12 mouse cellular contexts compared by ENCODE assay signal in genomic region chr2:6241446-6241845, GRCm38 (mm10). TPM values are rescaled to one million over a fixed set of nuclear protein-coding genes. Genes with fewer than 3 reads are reported as not detected.
DNase-seq lines count a peak whose midpoint lies in the region.
"Had no signal": no experiment of that assay in that cellular context is flagged by ENCODE, and none has a peak within 500 bp of the region (broad histone marks: within the 10 kb centered on the region; RNA-seq: fewer than 3 reads in every experiment).

No protein-coding gene starts in this region.

- peak; percentile 65 for DNase-seq in adrenal gland, adult 2 months
- no peak for DNase-seq in adrenal gland, postnatal 10 days
- DNase-seq in adrenal gland, postnatal 14 days: peak; percentile 43
- no peak for DNase-seq in adrenal gland, adult 18-20 months (ENCODE audit: low spot score in 2 of 2)
- no peak for DNase-seq in heart, postnatal 4 days
- DNase-seq: cerebellum, adult 11-12 months; cerebellum, adult 2 months; cerebellum, adult 9-10 months; cerebellum, postnatal 10 days; cerebellum, postnatal 25 days; forebrain, postnatal 0 days had no signal

RNA-seq across cellular contexts. Expression of gene Echdc3, which starts 28.6 kb away (rescaled TPM):
- 10 to 100 TPM; 40.3 to 69.0 TPM for total RNA-seq in adrenal gland, adult 2 months (2021)
- 58.0 and 70.1 TPM in 2 replicates for polyA plus RNA-seq in adrenal gland, adult 2 months (2012; rRNA removed)
- total RNA-seq in adrenal gland, postnatal 10 days (2021): 10 to 100 TPM; 61.9 to 65.2 TPM
- total RNA-seq in adrenal gland, postnatal 14 days (2021): 56.9 and 66.3 TPM in 2 replicates
- 10 to 100 TPM; 46.9 to 75.4 TPM for total RNA-seq in adrenal gland, adult 18-20 months (2021)
- total RNA-seq in heart, postnatal 4 days (2021): 10 to 100 TPM in 1 of 2 experiments, 1 to 10 TPM in 1; 9.9 to 12.2 TPM
- total RNA-seq: MEL had no signal

Comparison
In these comparisons a context has a peak if more than half of its experiments do, and no peak if none do; other contexts are left out.
1. DNase-seq: peak in adrenal gland, adult 2 months (single experiment) and adrenal gland, postnatal 14 days (single experiment); none in adrenal gland, postnatal 10 days (single experiment), adrenal gland, adult 18-20 months (0 of 2) and heart, postnatal 4 days (single experiment).